Mouse (Mus musculus) CH12.LX (cell line): ENCODE measurements at regions not wholly inside any gene's neighbourhood (a gene's known extent, or its start where the extent isn't known, plus 50 kb on each side); places are given as distances from the start of the nearest gene placed in this dataset.
A peak's percentile ranks its signal among the peaks of the same experiment; 100 is the strongest.

Source experiments
- DNase-seq: peaks from one replicate; pipeline ENCODE4 v3.0.0-alpha.2; 2013; ENCODE audit errors: extremely low read depth
- H3K27ac ChIP-seq: 2 replicates; pipeline ENCODE4 v1.5.1; 2012; ENCODE audit warnings: low read depth, mild to moderate bottlenecking, control low read depth, moderate library complexity; ENCODE audit not compliant: insufficient read depth
- H3K27me3 ChIP-seq: replicated peaks from 2 replicates; pipeline ENCODE3; 2012; ENCODE audit warnings: inconsistent platforms
- H3K36me3 ChIP-seq, 2 experiments: replicated peaks in 1 of 2; 2 replicates each; pipeline versions ENCODE3 to v1.6.1; 2012; ENCODE audit warnings: inconsistent platforms in 1 of 2, low read length in 1 of 2, mild to moderate bottlenecking in 1 of 2, mixed read lengths in 1 of 2, moderate library complexity in 1 of 2; ENCODE audit not compliant: control insufficient read depth in 1 of 2, insufficient read depth in 1 of 2
- H3K4me1 ChIP-seq, 2 experiments: 2 replicates each; pipeline ENCODE4 v1.6.1; 2012; ENCODE audit warnings: inconsistent platforms in 1 of 2, moderate library complexity in 1 of 2; ENCODE audit not compliant: insufficient read depth in 2 of 2, control insufficient read depth in 1 of 2
- H3K4me2 ChIP-seq: 2 replicates; pipeline ENCODE4 v1.6.1; 2012; ENCODE audit warnings: low read depth, mild to moderate bottlenecking, control low read depth; ENCODE audit not compliant: poor library complexity, insufficient read depth, severe bottlenecking
- H3K4me3 ChIP-seq, 3 experiments: fragments of 150-350 bp in 1 of 3; sonication (generic) in 1 of 3; replicated peaks in 1 of 3; 2 replicates each; pipeline versions ENCODE3 to v1.5.1; 2011 to 2012; ENCODE audit warnings: low read depth in 2 of 3, low read length in 2 of 3, mild to moderate bottlenecking in 2 of 3, moderate library complexity in 2 of 3, control low read depth in 1 of 3, improper control_type of control experiment in 1 of 3, inconsistent platforms in 1 of 3, mixed read lengths in 1 of 3; ENCODE audit not compliant: poor library complexity in 1 of 3
- H3K79me2 ChIP-seq: replicated peaks from 2 replicates; pipeline ENCODE4 v1.6.1; 2012; ENCODE audit warnings: mild to moderate bottlenecking, moderate library complexity; ENCODE audit not compliant: control insufficient read depth, poor library complexity, insufficient read depth, severe bottlenecking; ENCODE audit errors: extremely low read depth
- H3K9ac ChIP-seq: 2 replicates; pipeline ENCODE4 v1.6.1; 2012; ENCODE audit warnings: low read depth, mild to moderate bottlenecking, control low read depth, moderate library complexity; ENCODE audit not compliant: insufficient read depth
- H3K9me3 ChIP-seq: replicated peaks from 2 replicates; pipeline ENCODE3; 2012; ENCODE audit warnings: low read length, inconsistent platforms, mixed read lengths
- BHLHE40 ChIP-seq: IDR thresholded peaks from 2 replicates; pipeline ENCODE4 v1.6.1; 2011; ENCODE audit warnings: mild to moderate bottlenecking, low read depth, low read length, improper control_type of control experiment
- CHD2 ChIP-seq: IDR thresholded peaks from 2 replicates; pipeline ENCODE4 v1.6.1; 2011; ENCODE audit warnings: low read length, improper control_type of control experiment
- ELF1 ChIP-seq: IDR thresholded peaks from 2 replicates; pipeline ENCODE4 v1.6.1; 2014; ENCODE audit warnings: low read depth, mild to moderate bottlenecking, inconsistent platforms, low read length, improper control_type of control experiment
- EP300 ChIP-seq: IDR thresholded peaks from 2 replicates; pipeline ENCODE4 v1.6.1; 2011; ENCODE audit warnings: low read length, improper control_type of control experiment
- ETS1 ChIP-seq: conservative IDR thresholded peaks from 2 replicates; pipeline ENCODE4 v1.6.1; 2012; ENCODE audit warnings: low read depth, mild to moderate bottlenecking, inconsistent platforms, low read length, improper control_type of control experiment, moderate library complexity
- IRF4 ChIP-seq: IDR thresholded peaks from 2 replicates; pipeline ENCODE4 v1.6.1; 2014; ENCODE audit warnings: low read depth, mild to moderate bottlenecking, inconsistent platforms, low read length, improper control_type of control experiment
- JUN ChIP-seq: IDR thresholded peaks from 2 replicates; pipeline ENCODE4 v1.6.1; 2011; ENCODE audit warnings: low read depth, mild to moderate bottlenecking, low read length, improper control_type of control experiment, moderate library complexity; ENCODE audit not compliant: insufficient read depth
- JUND ChIP-seq: conservative IDR thresholded peaks from 2 replicates; pipeline ENCODE4 v1.6.1; 2011; ENCODE audit warnings: low read depth, low read length, improper control_type of control experiment
- KAT2A ChIP-seq: IDR thresholded peaks from 2 replicates; pipeline ENCODE4 v1.6.1; 2012; ENCODE audit warnings: low read length, improper control_type of control experiment, inconsistent platforms; ENCODE audit not compliant: insufficient replicate concordance
- MAX ChIP-seq: IDR thresholded peaks from 2 replicates; pipeline ENCODE4 v1.6.1; 2011; ENCODE audit warnings: low read length, improper control_type of control experiment
- NRF1 ChIP-seq: IDR thresholded peaks from 2 replicates; pipeline ENCODE4 v1.6.1; 2014; ENCODE audit warnings: low read depth, mild to moderate bottlenecking, inconsistent platforms, low read length, improper control_type of control experiment, moderate library complexity
- SIN3A ChIP-seq: IDR thresholded peaks from 2 replicates; pipeline ENCODE4 v1.6.1; 2012; ENCODE audit warnings: low read length, improper control_type of control experiment, inconsistent platforms
- SMC3 ChIP-seq: IDR thresholded peaks from 2 replicates; pipeline ENCODE4 v1.6.1; 2011; ENCODE audit warnings: low read depth, low read length, improper control_type of control experiment
- TBP ChIP-seq: conservative IDR thresholded peaks from 2 replicates; pipeline ENCODE4 v1.6.1; 2011; ENCODE audit warnings: low read depth, low read length, improper control_type of control experiment
- TCF12 ChIP-seq: IDR thresholded peaks from 2 replicates; pipeline ENCODE4 v1.6.1; 2014; ENCODE audit warnings: low read depth, mild to moderate bottlenecking, inconsistent platforms, low read length, improper control_type of control experiment
- USF2 ChIP-seq: conservative IDR thresholded peaks from 2 replicates; pipeline ENCODE4 v1.6.1; 2011; ENCODE audit warnings: low read depth, low read length, improper control_type of control experiment
- ZC3H11A ChIP-seq: IDR thresholded peaks from 2 replicates; pipeline ENCODE4 v1.6.1; 2012; ENCODE audit warnings: low read depth, mild to moderate bottlenecking, inconsistent platforms, low read length, improper control_type of control experiment
- ZMIZ1 ChIP-seq: IDR thresholded peaks from 2 replicates; pipeline ENCODE4 v1.6.1; 2012; ENCODE audit warnings: low read depth, mild to moderate bottlenecking, inconsistent platforms, low read length, improper control_type of control experiment
- dilution Hi-C: fragments of 300-500 bp; cut with MboI; formaldehyde crosslinking; loops from 2 replicates; pipeline ENCODE4 v1.14.3; 2020; ENCODE audit warnings: low sequenced_read_pairs; ENCODE audit not compliant: extremely low pct_unique_long_range_greater_than_20kb, extremely low pct_ligation_motif_present
- in situ Hi-C: fragments of 300-500 bp; cut with MboI; formaldehyde crosslinking; loops from 3 replicates; pipeline ENCODE4 v1.14.3; 2019; ENCODE audit warnings: low sequenced_read_pairs, low pct_ligation_motif_present, low pct_unique_long_range_greater_than_20kb, mixed read lengths

GRCm38 (mm10) chr3:100333478-100333877 is 155.6 kb downstream of the Tent5c start:
- no peak overlapping the region for H3K9ac ChIP-seq
- in situ Hi-C loops (no loop called here), dilution Hi-C loops (no loop called here)
- DNase-seq: no peak
- no peak overlapping the region for H3K4me2 ChIP-seq
- H3K4me3 ChIP-seq: no peak overlapping the region
- H3K27me3 ChIP-seq: no peaks in the 10 kb centered on the region
- peaks cover 5% of the 10 kb centered on the region for H3K9me3 ChIP-seq
- H3K4me1 ChIP-seq: no peaks in the 10 kb centered on the region
- TF ChIP-seq BHLHE40 (no peak), TBP (no peak), TCF12 (no peak), MAX (no peak), NRF1 (no peak), JUND (no peak), USF2 (no peak), KAT2A (no peak), ELF1 (no peak)
- H3K27ac ChIP-seq: no peak overlapping the region
- no peaks in the 10 kb centered on the region for H3K79me2 ChIP-seq
- H3K36me3 ChIP-seq: no peaks in the 10 kb centered on the region

- Histone ChIP-seq H3K4me3 (no peak overlapping the region), H3K36me3 (no peaks in the 10 kb centered on the region), H3K27ac (no peak overlapping the region), H3K4me1 (no peaks in the 10 kb centered on the region; a peak in 1 of 4 replicates), H3K27me3 (no peaks in the 10 kb centered on the region), H3K9ac (no peak overlapping the region), H3K79me2 (no peaks in the 10 kb centered on the region), H3K9me3 (no peaks in the 10 kb centered on the region), H3K4me2 (no peak overlapping the region)
- dilution Hi-C loops: no loop called here
- peak; percentile 46 for DNase-seq
- TF ChIP-seq JUN (peak; percentile 33; the same call in 1 of the 2 replicates), JUND (peak; percentile 74), TBP (no peak), EP300 (peak; percentile 84), CHD2 (no peak), BHLHE40 (peak; percentile 24; the same call in 1 of the 2 replicates), IRF4 (peak; percentile 55; the same call in 1 of the 2 replicates), ETS1 (peak; percentile 34; the same call in 1 of the 2 replicates), SMC3 (no peak), SIN3A (0 out of 2 replicates have a peak, but pooled peaks have one; percentile 23), ZC3H11A (no peak), ZMIZ1 (no peak)
- in situ Hi-C loops: no loop called here
Measured at GRCm38 (mm10) chr3:100318357-100318756, 156.2 kb upstream of the Wdr3 start.
